Mouse (Mus musculus) forebrain, postnatal 0 days (tissue): ENCODE data around the gene Man1a2. TPM values are rescaled to one million over a fixed set of nuclear protein-coding genes. Genes with fewer than 3 reads are reported as not detected.

Source experiments
- ATAC-seq: fragments of 200-750 bp; cut with Nextera tagmentation; 2 replicates; pipeline ENCODE4 v1.8.0; 2017; ENCODE audit warnings: mild to moderate bottlenecking, moderate library complexity
- DNase-seq: peaks from one replicate; pipeline ENCODE4 v3.0.0-alpha.2; 2015
- H3K27ac ChIP-seq: fragments of 300-500 bp; sonication (generic); 2 replicates; pipeline ENCODE4 v1.5.1; 2014; ENCODE audit warnings: low read depth, mild to moderate bottlenecking, antibody characterized with exemption, low read length, moderate library complexity, mixed read lengths
- H3K27me3 ChIP-seq: fragments of 300-500 bp; sonication (generic); 2 replicates; pipeline ENCODE4 v1.6.1; 2014; ENCODE audit warnings: mild to moderate bottlenecking, low read length, mixed read lengths; ENCODE audit not compliant: insufficient read depth
- H3K36me3 ChIP-seq: fragments of 300-500 bp; sonication (generic); 2 replicates; pipeline ENCODE4 v1.6.1; 2014; ENCODE audit warnings: mild to moderate bottlenecking, moderate library complexity; ENCODE audit not compliant: insufficient read depth
- H3K4me1 ChIP-seq: fragments of 300-500 bp; sonication (generic); 2 replicates; pipeline ENCODE4 v1.6.1; 2014; ENCODE audit warnings: antibody characterized with exemption; ENCODE audit not compliant: insufficient read depth
- H3K4me2 ChIP-seq: fragments of 300-500 bp; sonication (generic); 2 replicates; pipeline ENCODE4 v1.6.1; 2014; ENCODE audit warnings: low read depth, mild to moderate bottlenecking, moderate library complexity
- H3K4me3 ChIP-seq: fragments of 300-500 bp; sonication (generic); 2 replicates; pipeline ENCODE4 v1.5.1; 2014; ENCODE audit warnings: low read depth, low read length, mixed read lengths
- H3K9ac ChIP-seq: fragments of 300-500 bp; sonication (generic); 2 replicates; pipeline ENCODE4 v1.6.1; 2014; ENCODE audit warnings: mild to moderate bottlenecking
- H3K9me3 ChIP-seq: fragments of 300-500 bp; sonication (generic); 2 replicates; pipeline ENCODE4 v1.6.1; 2016; ENCODE audit warnings: low read length
- CTCF ChIP-seq: sonication (generic); IDR thresholded peaks from 2 replicates; pipeline ENCODE4 v1.5.1; 2016; ENCODE audit warnings: antibody characterized with exemption, control low read depth, low read depth
- WGBS: fragments of 180-500 bp; shearing (Covaris S2); extraction: QIAGEN DNeasy Blood & Tissue Kit; methylation state at CpG from one replicate; pipeline ENCODE4 v1.1.7; 2014; 5-methylcytosine and 5-hydroxymethylcytosine counted together
- polyA plus RNA-seq: library from polyadenylated mRNA; unstranded; fragments of >200 nt; fragmentation: Nextera tagmentation; extraction: Ambion mirVana; gene quantifications from 2 replicates; pipeline ENCODE4 v1.2.1, GENCODE M21; 2015
- total RNA-seq: library from RNA; depleted of rRNA; stranded (reverse); fragments of >200 nt; gene quantifications from 2 replicates; pipeline ENCODE4 v1.2.3, GENCODE M21; 2014

Man1a2 gene
- total and polyA plus RNA-seq, 2 experiments from 2014 or later, result 48.2 to 54.3 TPM

GRCm38 (mm10) chr3:100705128-100705667, 19.9 kb upstream of the Man1a2 start:
- WGBS, result 73% methylated on average over 11 of the region's 11 CpGs
- Histone ChIP-seq H3K27me3 (no peaks in the 10 kb centered on the region), H3K4me3 (no peak overlapping the region), H3K9ac (no peak overlapping the region), H3K4me1 (no peaks in the 10 kb centered on the region), H3K27ac (no peak overlapping the region), H3K4me2 (no peak overlapping the region), H3K36me3 (no peaks in the 10 kb centered on the region), H3K9me3 (no peaks in the 10 kb centered on the region)
- ATAC-seq (no peak), DNase-seq (no peak)
- no peak for TF ChIP-seq CTCF

GRCm38 (mm10) chr3:100703847-100704644, 18.7 kb upstream of the Man1a2 start:
- 80% methylated on average over 22 of the region's 22 CpGs for WGBS
- H3K36me3 ChIP-seq, result no peaks in the 10 kb centered on the region
- DNase-seq (no peak), ATAC-seq (no peak)
- no peak overlapping the region for H3K4me2 ChIP-seq
- H3K4me3 ChIP-seq, result no peak overlapping the region
- H3K27me3 ChIP-seq, result no peaks in the 10 kb centered on the region
- H3K27ac ChIP-seq, result no peak overlapping the region
- H3K9ac ChIP-seq, result no peak overlapping the region
- TF ChIP-seq CTCF, result no peak
- no peaks in the 10 kb centered on the region for H3K4me1 ChIP-seq
- no peaks in the 10 kb centered on the region for H3K9me3 ChIP-seq

GRCm38 (mm10) chr3:100702875-100703846, 17.9 kb upstream of the Man1a2 start:
- 17% methylated on average over 15 of the region's 15 CpGs for WGBS
- 0 out of 2 replicates have a peak overlapping the region, but pooled peaks have one; percentile 2 for H3K4me2 ChIP-seq
- no peak overlapping the region for H3K9ac ChIP-seq
- ATAC-seq, result peak; percentile 59; the same call in 1 of the 2 replicates
- H3K4me1 ChIP-seq, result no peaks in the 10 kb centered on the region
- peak; percentile 62 for DNase-seq
- TF ChIP-seq CTCF, result no peak
- H3K27ac ChIP-seq, result no peak overlapping the region
- no peaks in the 10 kb centered on the region for H3K36me3 ChIP-seq
- H3K27me3 ChIP-seq, result no peaks in the 10 kb centered on the region
- H3K9me3 ChIP-seq, result no peaks in the 10 kb centered on the region
- no peak overlapping the region for H3K4me3 ChIP-seq

GRCm38 (mm10) chr3:100688747-100689146, 3.4 kb upstream of the Man1a2 start:
- no peak for TF ChIP-seq CTCF
- Histone ChIP-seq H3K27ac (no peak overlapping the region), H3K4me1 (peaks cover 4% of the 10 kb centered on the region; the same call in 1 of the 2 replicates), H3K9ac (no peak overlapping the region), H3K36me3 (no peaks in the 10 kb centered on the region), H3K4me2 (no peak overlapping the region), H3K27me3 (no peaks in the 10 kb centered on the region), H3K4me3 (no peak overlapping the region), H3K9me3 (no peaks in the 10 kb centered on the region)
- WGBS, result 91% methylated on average over 6 of the region's 6 CpGs
- DNase-seq, result no peak
- no peak for ATAC-seq

- WGBS, result 91% methylated on average over 8 of the region's 8 CpGs
- Histone ChIP-seq H3K4me2 (no peak overlapping the region), H3K36me3 (no peaks in the 10 kb centered on the region), H3K9ac (no peak overlapping the region), H3K4me3 (no peak overlapping the region), H3K4me1 (peaks cover 17% of the 10 kb centered on the region), H3K9me3 (no peaks in the 10 kb centered on the region), H3K27me3 (no peaks in the 10 kb centered on the region), H3K27ac (no peak overlapping the region)
- DNase-seq (peak; percentile 8), ATAC-seq (no peak)
- no peak for TF ChIP-seq CTCF
These were observed 1.5 kb upstream of the Man1a2 start for GRCm38 (mm10) chr3:100686756-100687155.

- H3K4me2 ChIP-seq, result peak overlapping the region; percentile 83
- DNase-seq (peak; percentile 85), ATAC-seq (peak; percentile 86)
- peak overlapping the region; percentile 84 for H3K9ac ChIP-seq
- H3K4me1 ChIP-seq, result peaks cover 23% of the 10 kb centered on the region
- no peaks in the 10 kb centered on the region for H3K9me3 ChIP-seq
- 3% methylated on average over 63 of the region's 77 CpGs for WGBS
- H3K27me3 ChIP-seq, result no peaks in the 10 kb centered on the region
- peak overlapping the region; percentile 89 for H3K4me3 ChIP-seq
- no peak for TF ChIP-seq CTCF
- peak overlapping the region; percentile 97 for H3K27ac ChIP-seq
- no peaks in the 10 kb centered on the region for H3K36me3 ChIP-seq
These were observed 564 bp upstream of the Man1a2 start for GRCm38 (mm10) chr3:100685763-100686370.
